In the genomic region with DNA sequence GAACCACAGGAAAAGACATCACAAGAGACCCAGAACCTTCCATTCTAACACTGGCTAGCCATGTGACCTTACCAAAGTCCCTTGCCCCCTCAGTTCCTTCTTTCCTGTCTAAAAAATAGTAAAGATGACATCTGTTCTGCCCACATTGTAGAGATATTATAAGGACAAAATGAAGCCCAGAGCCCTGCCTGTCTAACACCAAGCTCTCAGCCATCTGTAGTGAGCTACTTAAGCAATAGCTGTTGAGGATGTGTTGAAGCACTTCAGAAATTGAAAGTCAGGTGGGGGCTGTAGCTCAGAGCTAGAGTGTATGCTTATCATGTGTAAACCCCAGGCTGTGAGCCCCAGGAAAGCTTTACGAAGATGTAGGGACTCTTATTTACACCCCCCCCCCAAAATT, we compare ENCODE assay signal across 19 mouse cellular contexts. TPM values are rescaled to one million over a fixed set of nuclear protein-coding genes. Genes with fewer than 3 reads are reported as not detected.
DNase-seq lines count a peak whose midpoint lies in the region; ATAC-seq and TF ChIP-seq lines count a peak whose summit lies in the region.
"Had no signal": no experiment of that assay in that cellular context is flagged by ENCODE, and none has a peak within 500 bp of the region (broad histone marks: within the 10 kb centered on the region; RNA-seq: fewer than 3 reads in every experiment).

No protein-coding gene starts in this region.

- no peak for DNase-seq in frontal cortex, postnatal 25 days (ENCODE audit: low spot score in 2 of 2)
- peak; percentile 35 for DNase-seq in lung, postnatal 0 days (ENCODE audit: low spot score)
- no peak for DNase-seq in lung, postnatal 14 days
- peak; percentile 35 for DNase-seq in A20 (ENCODE audit: low read depth, low spot score)
- DNase-seq: adrenal gland, adult 2 months; adrenal gland, postnatal 10 days; adrenal gland, postnatal 25 days; cerebellum, adult 11-12 months; cerebellum, adult 2 months; cerebellum, adult 9-10 months; cerebellum, postnatal 10 days; cerebellum, postnatal 25 days; forebrain, postnatal 0 days had no signal

- H3K36me3 ChIP-seq in lung, postnatal 0 days (ENCODE audit: insufficient read depth, low read length) = no peaks in the 10 kb centered on the region
- no peaks in the 10 kb centered on the region for H3K36me3 ChIP-seq in liver, embryonic 12.5 days
- H3K36me3 ChIP-seq: embryonic facial prominence, embryonic 10.5 days; embryonic facial prominence, embryonic 12.5 days; forebrain, embryonic 15.5 days had no signal

- no peaks in the 10 kb centered on the region for H3K9me3 ChIP-seq in lung, postnatal 0 days (ENCODE audit: low read length)
- H3K9me3 ChIP-seq in liver, embryonic 12.5 days (replicated peaks) = no peaks in the 10 kb centered on the region
- H3K9me3 ChIP-seq: embryonic facial prominence, embryonic 10.5 days; embryonic facial prominence, embryonic 12.5 days; forebrain, embryonic 13.5 days; forebrain, embryonic 15.5 days had no signal

- TF ChIP-seq CTCF in lung, postnatal 0 days (IDR thresholded peaks at IDR 0.05) = no peak

- no peak overlapping the region for H3K9ac ChIP-seq in lung, postnatal 0 days (replicated peaks; ENCODE audit: low read depth)
- H3K9ac ChIP-seq in liver, embryonic 12.5 days = no peak overlapping the region
- H3K9ac ChIP-seq: embryonic facial prominence, embryonic 12.5 days; forebrain, embryonic 13.5 days; forebrain, embryonic 15.5 days; forebrain, postnatal 0 days had no signal

- no peak overlapping the region for H3K4me3 ChIP-seq in lung, postnatal 0 days (ENCODE audit: low read depth, low read length)
- no peak overlapping the region for H3K4me3 ChIP-seq in liver, embryonic 12.5 days
- H3K4me3 ChIP-seq: embryonic facial prominence, embryonic 10.5 days; embryonic facial prominence, embryonic 12.5 days; forebrain, embryonic 13.5 days; forebrain, embryonic 15.5 days had no signal

- TF ChIP-seq EP300 in lung, postnatal 0 days (IDR thresholded peaks at IDR 0.05) = no peak

- H3K4me1 ChIP-seq in lung, postnatal 0 days (ENCODE audit: insufficient read depth, low read depth, low read length) = peaks cover 7% of the 10 kb centered on the region; the same call in 1 of the 2 replicates
- H3K4me1 ChIP-seq in liver, embryonic 12.5 days = peaks cover 37% of the 10 kb centered on the region

- 0 out of 2 replicates have a peak, but pooled peaks have one; percentile 28 for ATAC-seq in frontal cortex, adult (ENCODE audit: low TSS enrichment)
- ATAC-seq in lung, postnatal 0 days = no peak
- ATAC-seq in liver, embryonic 12.5 days = no peak
- ATAC-seq: forebrain, embryonic 13.5 days; forebrain, embryonic 15.5 days; forebrain, postnatal 0 days had no signal

- H3K27me3 ChIP-seq in lung, postnatal 0 days (replicated peaks; ENCODE audit: insufficient read depth, low read length) = no peaks in the 10 kb centered on the region
- peaks cover 6% of the 10 kb centered on the region; the same call in 1 of the 2 replicates for H3K27me3 ChIP-seq in liver, embryonic 12.5 days (replicated peaks)
- H3K27me3 ChIP-seq: embryonic facial prominence, embryonic 12.5 days; forebrain, embryonic 13.5 days; forebrain, embryonic 15.5 days had no signal

- no peak overlapping the region for H3K27ac ChIP-seq in lung, postnatal 0 days (ENCODE audit: low read length)
- no peak overlapping the region for H3K27ac ChIP-seq in liver, embryonic 12.5 days
- H3K27ac ChIP-seq: embryonic facial prominence, embryonic 10.5 days; embryonic facial prominence, embryonic 12.5 days; forebrain, embryonic 13.5 days; forebrain, embryonic 15.5 days had no signal

- WGBS in lung, postnatal 0 days = 64% methylated on average over 1 of the region's 1 CpGs
- 45% methylated on average over 1 of the region's 1 CpGs for WGBS in liver, embryonic 12.5 days (ENCODE audit: insufficient replicate concordance)

- no peak overlapping the region for H3K4me2 ChIP-seq in lung, postnatal 0 days (replicated peaks; ENCODE audit: low read depth, low read length)
- H3K4me2 ChIP-seq in liver, embryonic 12.5 days = no peak overlapping the region
- H3K4me2 ChIP-seq: embryonic facial prominence, embryonic 12.5 days; forebrain, embryonic 13.5 days; forebrain, embryonic 15.5 days had no signal

RNA-seq across cellular contexts. Expression of gene Mapkapk2, which starts 3.2 kb away (rescaled TPM):
- 62.4 and 65.0 TPM in 2 replicates for polyA plus RNA-seq in lung, postnatal 0 days (2015; fragmentation: Nextera tagmentation; extraction: Ambion mirVana)
- 25.7 and 27.0 TPM in 2 replicates for polyA plus RNA-seq in liver, embryonic 12.5 days (2016; fragmentation: Nextera tagmentation; extraction: Ambion mirVana)

RNA-seq across cellular contexts. Expression of gene Dyrk3, which starts 37.3 kb away (rescaled TPM):
- 3.4 and 4.7 TPM in 2 replicates for polyA plus RNA-seq in lung, postnatal 0 days (2015; fragmentation: Nextera tagmentation; extraction: Ambion mirVana)
- polyA plus RNA-seq in liver, embryonic 12.5 days (2016; fragmentation: Nextera tagmentation; extraction: Ambion mirVana) = 17.6 and 17.7 TPM in 2 replicates

RNA-seq across cellular contexts. Expression of gene Eif2d, which starts 52.2 kb away (rescaled TPM):
- polyA plus RNA-seq in lung, postnatal 0 days (2015; fragmentation: Nextera tagmentation; extraction: Ambion mirVana) = 36.3 and 42.5 TPM in 2 replicates
- 42.2 and 42.6 TPM in 2 replicates for polyA plus RNA-seq in liver, embryonic 12.5 days (2016; fragmentation: Nextera tagmentation; extraction: Ambion mirVana)

Comparison
In these comparisons a context has a peak if more than half of its experiments do, and no peak if none do; other contexts are left out.
1. DNase-seq: peak in lung, postnatal 0 days (single experiment) and A20 (single experiment); none in frontal cortex, postnatal 25 days (0 of 2) and lung, postnatal 14 days (single experiment).